Mouse (Mus musculus) embryonic facial prominence, embryonic 13.5 days (tissue): ENCODE results near the gene Cilp. TPM values are rescaled to one million over a fixed set of nuclear protein-coding genes. Genes with fewer than 3 reads are reported as not detected.

Source experiments
- ATAC-seq: fragments of 200-750 bp; cut with Nextera tagmentation; 2 replicates; pipeline ENCODE4 v1.8.0; 2017; ENCODE audit warnings: low read depth; ENCODE audit not compliant: insufficient number of reproducible peaks, insufficient read depth, low FRiP score, low TSS enrichment
- H3K27ac ChIP-seq: fragments of 300-500 bp; sonication (generic); 2 replicates; pipeline ENCODE4 v1.5.1; 2015; ENCODE audit warnings: moderate library complexity, mild to moderate bottlenecking, inconsistent platforms
- H3K27me3 ChIP-seq: fragments of 300-500 bp; sonication (generic); 2 replicates; pipeline ENCODE4 v1.6.1; 2015; ENCODE audit warnings: mild to moderate bottlenecking, inconsistent platforms
- H3K36me3 ChIP-seq: fragments of 300-500 bp; sonication (generic); 2 replicates; pipeline ENCODE4 v1.6.1; 2015; ENCODE audit warnings: mild to moderate bottlenecking, inconsistent platforms
- H3K4me1 ChIP-seq: fragments of 300-500 bp; sonication (generic); 2 replicates; pipeline ENCODE4 v1.6.1; 2015; ENCODE audit warnings: inconsistent platforms
- H3K4me2 ChIP-seq: fragments of 300-500 bp; sonication (generic); 2 replicates; pipeline ENCODE4 v1.6.1; 2015; ENCODE audit warnings: moderate library complexity, mild to moderate bottlenecking, inconsistent platforms
- H3K4me3 ChIP-seq: fragments of 300-500 bp; sonication (generic); 2 replicates; pipeline ENCODE4 v1.5.1; 2015; ENCODE audit warnings: mild to moderate bottlenecking, inconsistent platforms
- H3K9ac ChIP-seq: fragments of 300-500 bp; sonication (generic); 2 replicates; pipeline ENCODE4 v1.6.1; 2015; ENCODE audit warnings: mild to moderate bottlenecking, inconsistent platforms
- H3K9me3 ChIP-seq: fragments of 300-500 bp; sonication (generic); 2 replicates; pipeline ENCODE4 v1.6.1; 2016; ENCODE audit warnings: inconsistent platforms
- WGBS: fragments of 180-500 bp; shearing (Covaris S2); methylation state at CpG from one replicate; pipeline ENCODE4 v1.1.7; 2015; ENCODE audit warnings: mixed read lengths; 5-methylcytosine and 5-hydroxymethylcytosine counted together
- polyA plus RNA-seq: library from polyadenylated mRNA; unstranded; fragments of >200 nt; fragmentation: Nextera tagmentation; extraction: Ambion mirVana; gene quantifications from 2 replicates; pipeline ENCODE4 v1.2.1, GENCODE M21; 2015

The Cilp gene
- polyA plus RNA-seq, 1 experiment from 2014 or later, result 1.2 TPM

DNA sequence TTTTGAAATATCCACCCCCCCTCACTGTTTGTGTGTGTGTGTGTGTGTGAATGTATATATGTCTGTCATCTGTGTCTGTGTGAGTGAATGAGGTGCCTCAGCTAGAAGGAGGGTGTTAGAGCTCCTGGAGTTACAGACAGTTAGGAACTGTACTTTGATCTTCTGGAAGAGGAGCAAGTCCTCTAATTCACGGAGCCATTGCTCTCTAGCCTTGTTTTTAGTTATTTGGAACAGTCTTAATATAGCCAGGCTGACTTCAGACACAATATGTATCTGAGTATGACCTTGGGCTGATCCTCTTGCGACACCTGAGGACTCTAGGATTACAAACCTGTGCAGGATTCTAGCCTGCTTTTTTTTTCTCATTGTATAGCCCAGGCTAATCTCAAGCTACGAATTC lies 33.8 kb downstream of the Cilp start:
- H3K9me3 ChIP-seq, result no peaks in the 10 kb centered on the region

DNA sequence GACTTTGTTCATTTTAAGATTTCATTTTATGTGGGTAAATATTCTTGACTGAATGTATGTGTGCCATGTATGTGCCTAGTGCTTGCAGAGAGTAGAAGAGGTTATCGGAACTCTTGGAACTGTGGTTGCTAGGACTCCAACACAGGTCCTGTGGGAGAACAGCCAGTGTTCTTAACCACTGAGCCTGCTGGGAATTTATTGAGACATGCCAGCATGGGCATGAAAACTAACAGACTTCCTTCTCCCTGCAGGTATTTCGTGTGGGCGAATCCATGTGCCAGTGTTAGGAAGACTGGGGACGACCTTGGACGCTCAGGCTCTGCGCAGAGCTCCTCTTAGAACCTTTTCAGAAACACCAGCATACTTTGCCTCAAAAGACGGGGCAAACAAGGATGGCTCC lies 34.7 kb downstream of the Cilp start:
- Histone ChIP-seq H3K4me1 (peaks cover 7% of the 10 kb centered on the region), H3K27me3 (no peaks in the 10 kb centered on the region), H3K4me3 (no peak overlapping the region), H3K27ac (no peak overlapping the region), H3K9ac (no peak overlapping the region), H3K9me3 (no peaks in the 10 kb centered on the region), H3K36me3 (peaks cover 56% of the 10 kb centered on the region), H3K4me2 (no peak overlapping the region)
- 96% methylated on average over 7 of the region's 7 CpGs for WGBS
- ATAC-seq, result no peak

More for the DNA sequence above, 33.8 kb downstream of the Cilp start:
- H3K4me2 ChIP-seq, result no peak overlapping the region
- no peak for ATAC-seq
- no peak overlapping the region for H3K27ac ChIP-seq
- H3K9ac ChIP-seq, result no peak overlapping the region
- no peaks in the 10 kb centered on the region for H3K27me3 ChIP-seq
- 81% methylated on average over 3 of the region's 3 CpGs for WGBS
- no peak overlapping the region for H3K4me3 ChIP-seq
- H3K36me3 ChIP-seq, result peaks cover 49% of the 10 kb centered on the region
- H3K4me1 ChIP-seq, result peaks cover 7% of the 10 kb centered on the region

DNA sequence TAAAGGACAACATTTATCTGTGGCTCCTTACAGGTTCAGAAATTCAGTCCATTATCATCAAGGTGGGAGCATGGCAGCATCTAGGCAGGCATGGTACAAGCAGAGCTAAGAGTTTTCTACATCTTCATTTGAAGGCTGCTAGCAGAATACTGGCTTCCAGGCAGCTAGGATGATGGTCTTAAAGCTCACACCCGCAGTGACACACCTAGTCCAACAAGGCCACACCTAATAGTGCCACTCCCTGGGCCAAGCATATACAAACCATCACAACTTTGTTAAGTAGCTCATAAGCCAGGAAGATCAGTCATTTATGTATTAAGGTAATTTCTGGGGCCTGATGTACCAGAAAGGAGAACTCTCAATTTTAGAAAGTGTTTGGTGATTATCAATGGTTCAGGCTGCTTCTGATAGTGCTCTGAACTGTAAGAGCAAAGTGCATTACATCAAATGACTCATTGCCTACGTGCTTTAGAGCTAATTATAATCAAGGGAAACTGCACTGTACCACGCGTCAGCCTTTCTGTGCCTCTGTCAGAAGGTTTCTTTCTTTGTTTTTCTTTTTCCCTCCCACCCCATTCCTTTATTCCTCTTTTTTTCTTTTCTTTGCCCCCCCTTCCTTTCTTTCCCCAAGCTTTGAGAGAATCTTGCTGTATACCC lies 37.5 kb downstream of the Cilp start:
- peaks cover 70% of the 10 kb centered on the region for H3K36me3 ChIP-seq
- 93% methylated on average over 4 of the region's 4 CpGs for WGBS
- H3K4me1 ChIP-seq, result no peaks in the 10 kb centered on the region
- H3K27ac ChIP-seq, result no peak overlapping the region
- no peak overlapping the region for H3K4me3 ChIP-seq
- H3K4me2 ChIP-seq, result no peak overlapping the region
- no peak for ATAC-seq
- H3K9ac ChIP-seq, result no peak overlapping the region
- H3K9me3 ChIP-seq, result no peaks in the 10 kb centered on the region
- H3K27me3 ChIP-seq, result no peaks in the 10 kb centered on the region

DNA sequence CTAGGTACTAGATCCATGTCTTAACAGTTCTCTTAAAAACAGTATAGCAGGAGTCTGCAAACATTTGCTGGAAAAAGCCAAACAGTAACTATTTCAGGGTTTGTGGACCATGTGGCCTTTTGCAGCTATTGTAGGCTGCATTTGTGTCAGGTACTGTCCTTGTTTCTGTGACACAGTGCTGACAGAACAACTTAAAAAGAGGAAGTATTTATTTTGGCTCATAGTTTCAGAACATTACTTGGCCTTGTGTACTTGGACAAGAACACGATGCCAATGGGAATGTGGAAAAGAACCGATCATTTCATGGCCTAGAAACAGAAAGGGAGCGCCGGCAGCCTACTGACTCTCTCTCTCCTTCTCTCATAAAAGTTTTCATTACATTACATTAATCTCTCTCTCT lies 38.6 kb downstream of the Cilp start:
- Histone ChIP-seq H3K9ac (no peak overlapping the region), H3K27me3 (no peaks in the 10 kb centered on the region), H3K4me3 (no peak overlapping the region), H3K4me1 (no peaks in the 10 kb centered on the region), H3K36me3 (peaks cover 73% of the 10 kb centered on the region), H3K27ac (no peak overlapping the region), H3K4me2 (no peak overlapping the region), H3K9me3 (no peaks in the 10 kb centered on the region)
- WGBS, result 98% methylated on average over 4 of the region's 4 CpGs
- ATAC-seq, result no peak

DNA sequence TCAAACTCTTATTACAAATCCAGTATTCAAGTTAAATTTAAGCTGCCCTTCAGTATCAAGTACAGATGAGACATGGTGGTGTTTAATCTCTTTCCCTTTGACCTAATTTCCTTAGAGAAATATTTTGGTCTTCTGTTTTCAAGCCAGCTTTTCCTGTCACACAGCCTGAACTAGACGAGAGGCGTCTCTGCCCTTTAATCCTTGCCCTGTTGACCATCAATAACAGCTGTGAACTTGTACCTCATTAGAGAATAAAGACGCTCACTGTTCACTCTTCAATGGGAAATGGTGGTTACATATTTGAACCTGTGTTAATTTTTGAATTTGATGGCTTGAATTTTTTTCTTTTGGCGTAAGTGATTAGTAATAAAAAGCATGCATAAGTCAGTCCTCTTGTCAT lies 39.3 kb downstream of the Cilp start:
- ATAC-seq, result no peak
- WGBS, result 74% methylated on average over 4 of the region's 4 CpGs
- Histone ChIP-seq H3K9me3 (no peaks in the 10 kb centered on the region), H3K27ac (no peak overlapping the region), H3K9ac (no peak overlapping the region), H3K36me3 (peaks cover 77% of the 10 kb centered on the region), H3K4me3 (no peak overlapping the region), H3K4me2 (no peak overlapping the region), H3K4me1 (no peaks in the 10 kb centered on the region), H3K27me3 (no peaks in the 10 kb centered on the region)

DNA sequence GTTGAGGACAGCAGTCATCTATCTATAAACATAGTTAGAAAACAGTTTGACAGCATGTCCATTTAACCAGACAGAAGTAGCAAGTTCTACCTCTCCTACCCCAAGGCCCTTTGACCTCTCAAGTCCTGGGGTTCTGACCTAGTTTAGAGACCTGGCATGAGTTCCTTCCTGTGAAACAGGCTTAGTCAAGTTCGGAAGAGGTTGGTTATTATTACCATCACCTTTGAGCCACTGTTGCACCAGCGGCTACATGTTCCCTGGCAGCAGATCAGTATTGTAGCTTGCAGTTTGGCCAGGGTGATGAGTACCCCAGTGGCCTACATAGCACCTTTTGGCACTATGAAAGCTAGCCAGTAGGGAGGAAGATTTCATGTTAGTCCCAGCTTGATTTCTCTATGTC lies 41.7 kb downstream of the Cilp start:
- H3K4me3 ChIP-seq, result no peak overlapping the region
- 94% methylated on average over 2 of the region's 2 CpGs for WGBS
- no peak overlapping the region for H3K4me2 ChIP-seq
- H3K9me3 ChIP-seq, result no peaks in the 10 kb centered on the region
- ATAC-seq, result no peak
- no peak overlapping the region for H3K9ac ChIP-seq
- H3K27ac ChIP-seq, result no peak overlapping the region
- H3K27me3 ChIP-seq, result no peaks in the 10 kb centered on the region
- H3K36me3 ChIP-seq, result peaks cover 71% of the 10 kb centered on the region
- no peaks in the 10 kb centered on the region for H3K4me1 ChIP-seq

DNA sequence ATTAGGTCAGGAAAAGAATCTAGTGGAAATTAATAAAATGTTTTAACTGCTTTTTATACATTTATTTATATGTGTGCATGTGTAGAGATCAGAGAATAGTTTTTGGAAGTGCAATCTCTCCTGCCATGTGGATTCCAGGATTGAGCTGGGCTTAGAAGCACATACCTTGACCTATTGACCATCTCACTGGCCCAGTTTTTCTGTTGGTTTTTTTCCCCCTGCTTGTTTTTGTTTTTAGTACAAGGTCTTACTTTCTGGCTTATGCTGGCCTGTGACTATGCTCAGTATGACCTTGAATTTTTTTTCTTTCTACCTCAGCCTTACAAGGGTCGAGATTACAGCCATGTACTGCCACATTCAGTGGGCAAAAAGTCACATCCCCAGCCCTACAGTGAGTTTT lies 43.0 kb downstream of the Cilp start:
- H3K36me3 ChIP-seq, result peaks cover 72% of the 10 kb centered on the region
- no peak overlapping the region for H3K4me2 ChIP-seq
- ATAC-seq, result no peak
- H3K9ac ChIP-seq, result no peak overlapping the region
- 87% methylated on average over 1 of the region's 1 CpGs for WGBS
- no peak overlapping the region for H3K4me3 ChIP-seq
- H3K27ac ChIP-seq, result no peak overlapping the region
- H3K9me3 ChIP-seq, result peaks cover 2% of the 10 kb centered on the region; the same call in 1 of the 2 replicates
- H3K4me1 ChIP-seq, result no peaks in the 10 kb centered on the region
- no peaks in the 10 kb centered on the region for H3K27me3 ChIP-seq

DNA sequence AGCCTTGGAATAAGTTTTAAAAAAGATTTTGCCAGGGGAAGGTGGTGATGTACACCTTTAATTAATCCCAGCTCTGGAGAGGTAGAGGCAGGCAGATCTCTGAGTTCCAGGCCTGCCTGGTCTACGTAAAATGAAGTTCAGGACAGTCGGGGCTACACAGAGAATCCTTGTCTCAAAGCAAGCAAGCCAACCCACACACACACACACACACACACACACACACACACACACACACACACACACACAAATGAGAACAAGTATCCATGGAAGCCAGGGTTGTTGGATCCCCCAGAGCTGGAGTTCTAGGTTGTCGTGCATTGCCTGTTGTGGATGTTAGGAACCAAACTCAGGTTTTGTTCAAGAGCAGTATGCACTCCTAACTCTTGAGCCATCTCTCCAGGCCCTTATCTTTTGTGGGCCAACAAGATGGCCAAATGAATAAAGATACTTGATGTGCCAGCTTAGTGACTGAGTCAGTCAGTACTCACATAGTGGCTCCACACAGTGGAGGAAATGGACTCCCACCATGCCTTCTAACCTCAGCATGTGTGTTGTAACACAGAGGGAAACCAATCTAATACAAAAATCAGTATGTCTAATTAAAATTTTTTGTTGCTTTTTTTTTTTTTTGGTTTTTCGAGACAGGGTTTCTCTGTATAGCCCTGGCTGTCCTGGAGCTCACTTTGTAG lies 47.8 kb downstream of the Cilp start:
- Histone ChIP-seq H3K9me3 (peaks cover 3% of the 10 kb centered on the region; the same call in 1 of the 2 replicates), H3K4me1 (no peaks in the 10 kb centered on the region), H3K36me3 (peaks cover 67% of the 10 kb centered on the region), H3K9ac (no peak overlapping the region), H3K4me2 (no peak overlapping the region), H3K27ac (no peak overlapping the region), H3K4me3 (no peak overlapping the region), H3K27me3 (no peaks in the 10 kb centered on the region)
- 95% methylated on average over 4 of the region's 4 CpGs for WGBS
- no peak for ATAC-seq

DNA sequence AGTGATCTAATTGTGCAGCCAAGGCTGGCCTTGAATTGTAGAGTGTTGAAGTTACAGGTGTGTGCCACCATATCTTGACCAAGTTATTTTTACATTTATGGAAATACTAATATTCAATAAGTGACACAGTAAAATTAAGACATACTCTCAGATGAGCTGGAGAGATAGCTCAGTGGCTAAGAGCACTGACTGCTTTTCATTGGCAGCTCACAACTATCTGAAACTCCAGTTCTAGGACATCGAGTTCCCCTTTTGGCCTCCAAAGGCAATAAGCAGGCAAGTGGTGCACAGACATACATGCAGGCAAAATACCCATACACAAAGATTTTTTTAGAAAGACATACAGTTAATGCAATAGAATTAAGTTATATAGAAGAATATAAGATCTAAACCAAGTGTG lies 48.9 kb downstream of the Cilp start:
- H3K4me3 ChIP-seq, result no peak overlapping the region
- 96% methylated on average over 1 of the region's 1 CpGs for WGBS

DNA sequence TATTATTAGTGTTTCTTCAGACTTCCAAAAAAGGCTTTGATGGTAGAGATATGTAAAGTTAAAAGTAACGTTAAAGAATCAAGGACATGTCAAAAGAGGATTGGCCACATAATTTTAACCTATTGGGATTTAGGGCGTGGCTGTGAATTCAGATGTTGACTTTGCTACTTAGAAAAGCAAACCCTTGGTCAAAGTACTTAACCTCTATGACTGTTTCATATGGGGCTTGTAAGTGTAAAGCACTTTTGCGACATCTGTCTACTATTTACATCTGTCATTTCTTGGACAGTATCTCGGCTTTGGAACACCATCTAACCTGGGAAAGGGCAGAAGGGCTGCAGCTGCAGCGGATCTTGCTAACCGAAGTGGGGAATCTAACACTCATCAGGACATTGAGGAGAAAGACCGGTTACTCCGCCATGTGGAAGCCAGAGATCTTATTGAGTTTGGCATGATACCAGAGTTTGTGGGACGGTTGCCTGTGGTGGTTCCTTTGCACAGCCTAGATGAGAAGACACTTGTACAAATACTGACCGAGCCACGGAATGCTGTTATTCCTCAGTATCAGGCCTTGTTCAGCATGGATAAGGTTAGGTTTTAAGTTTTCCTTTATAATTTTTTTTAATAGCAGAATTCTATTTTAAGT lies 57.4 kb downstream of the Cilp start:
- no peaks in the 10 kb centered on the region for H3K27me3 ChIP-seq
- 90% methylated on average over 11 of the region's 11 CpGs for WGBS
- no peak for ATAC-seq
- no peak overlapping the region for H3K4me3 ChIP-seq
- H3K9me3 ChIP-seq, result no peaks in the 10 kb centered on the region
- H3K9ac ChIP-seq, result no peak overlapping the region
- peaks cover 78% of the 10 kb centered on the region for H3K36me3 ChIP-seq
- no peaks in the 10 kb centered on the region for H3K4me1 ChIP-seq
- no peak overlapping the region for H3K27ac ChIP-seq
- no peak overlapping the region for H3K4me2 ChIP-seq

More for the DNA sequence above, 48.9 kb downstream of the Cilp start:
- Histone ChIP-seq H3K27me3 (no peaks in the 10 kb centered on the region), H3K4me1 (no peaks in the 10 kb centered on the region), H3K4me2 (no peak overlapping the region), H3K27ac (no peak overlapping the region), H3K9me3 (peaks cover 3% of the 10 kb centered on the region; the same call in 1 of the 2 replicates), H3K36me3 (peaks cover 66% of the 10 kb centered on the region), H3K9ac (no peak overlapping the region)
- no peak for ATAC-seq

DNA sequence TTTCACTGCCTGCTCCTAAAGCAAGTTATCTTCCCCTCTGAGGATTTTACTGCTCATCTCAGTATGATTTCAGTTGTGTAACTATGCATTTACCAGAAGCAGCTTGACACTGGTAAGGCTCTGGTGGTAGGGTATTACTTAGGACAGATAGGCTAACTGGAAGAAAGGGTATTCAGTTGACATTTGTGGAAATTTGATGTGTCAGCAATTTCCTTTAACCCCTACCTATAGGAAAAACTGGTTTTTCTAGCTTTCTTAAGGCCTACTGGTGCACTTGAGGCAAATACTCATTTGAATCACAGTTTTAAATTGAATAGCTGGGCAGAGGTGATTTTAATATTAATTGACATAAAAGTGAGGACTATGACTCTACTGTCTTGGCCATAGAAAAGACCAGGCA lies 61.0 kb downstream of the Cilp start:
- ATAC-seq, result no peak
- Histone ChIP-seq H3K4me1 (no peaks in the 10 kb centered on the region), H3K4me2 (no peak overlapping the region), H3K27ac (no peak overlapping the region), H3K27me3 (no peaks in the 10 kb centered on the region), H3K4me3 (no peak overlapping the region), H3K36me3 (peaks cover 84% of the 10 kb centered on the region), H3K9ac (no peak overlapping the region), H3K9me3 (no peaks in the 10 kb centered on the region)

DNA sequence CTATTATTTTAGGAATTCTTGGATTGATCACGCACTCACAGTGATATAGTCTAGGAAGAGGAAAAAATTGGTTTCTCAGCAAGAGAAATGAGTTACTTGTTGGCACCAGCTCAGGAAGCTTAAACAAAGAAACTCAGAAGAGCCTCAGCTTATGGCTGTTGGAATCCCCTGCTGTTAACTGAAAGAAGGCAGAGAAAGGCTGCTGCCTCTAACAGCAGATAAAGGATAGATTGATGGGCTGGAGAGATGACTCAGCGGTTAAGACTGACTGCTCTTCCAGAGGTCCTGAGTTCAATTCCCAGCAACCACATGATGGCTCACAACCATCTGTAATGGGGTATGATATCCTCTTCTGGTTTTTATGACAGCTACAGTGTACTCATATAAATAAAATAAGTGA lies 62.4 kb downstream of the Cilp start:
- no peaks in the 10 kb centered on the region for H3K4me1 ChIP-seq
- no peak overlapping the region for H3K4me3 ChIP-seq
- H3K9me3 ChIP-seq, result no peaks in the 10 kb centered on the region
- peaks cover 79% of the 10 kb centered on the region for H3K36me3 ChIP-seq
- WGBS, result 92% methylated on average over 2 of the region's 2 CpGs
- H3K9ac ChIP-seq, result no peak overlapping the region
- no peak overlapping the region for H3K4me2 ChIP-seq
- no peak for ATAC-seq
- no peaks in the 10 kb centered on the region for H3K27me3 ChIP-seq
- no peak overlapping the region for H3K27ac ChIP-seq
